Mouse (Mus musculus) hematopoietic stem cell, adult 5-6 weeks (primary cell): ENCODE results near the gene Nfe2l2. TPM values are rescaled to one million over a fixed set of nuclear protein-coding genes. Genes with fewer than 3 reads are reported as not detected.

Experiments used
- ATAC-seq, 2 experiments: fragments of 125-278 bp in 1 of 2; replicated peaks in 1 of 2; 2 replicates each; pipeline ENCODE4 v1.8.0; 2016 to 2017; ENCODE audit warnings: inconsistent platforms in 2 of 2, mild to moderate bottlenecking in 2 of 2, moderate number of reproducible peaks in 2 of 2, low read depth in 1 of 2, moderate TSS enrichment in 1 of 2; ENCODE audit not compliant: low FRiP score in 2 of 2, poor library complexity in 2 of 2, severe bottlenecking in 2 of 2, insufficient read depth in 1 of 2, low TSS enrichment in 1 of 2
- total RNA-seq: library from RNA; stranded (forward); fragments of 172-1452, 232-1000 nt; gene quantifications from 2 replicates; pipeline ENCODE4 v1.2.3, GENCODE M21; 2017

The Nfe2l2 gene
- total RNA-seq = 79.5 and 81.9 TPM in 2 replicates

GRCm38 (mm10) chr2:75704234-75705161, at the start of gene Nfe2l2:
Gene Nfe2l2 (minus strand): TSS chr2:75704641.
- peak; percentile 81 to 85 for ATAC-seq

GRCm38 (mm10) chr2:75752306-75753175, 48.1 kb upstream of the Nfe2l2 start:
- ATAC-seq = no peak

GRCm38 (mm10) chr2:75751896-75752295, 47.5 kb upstream of the Nfe2l2 start:
- no peak for ATAC-seq

GRCm38 (mm10) chr2:75750869-75751268, 46.4 kb upstream of the Nfe2l2 start:
- no peak for ATAC-seq

GRCm38 (mm10) chr2:75750043-75750718, 45.7 kb upstream of the Nfe2l2 start:
- ATAC-seq = no peak

- no peak for ATAC-seq
Measured at GRCm38 (mm10) chr2:75748841-75749240, 44.4 kb upstream of the Nfe2l2 start.

GRCm38 (mm10) chr2:75737006-75737503, 32.6 kb upstream of the Nfe2l2 start:
- ATAC-seq = peak; percentile 63 to 65; a peak in 3 of 4 replicates

GRCm38 (mm10) chr2:75734196-75734865, 29.9 kb upstream of the Nfe2l2 start:
- ATAC-seq = no peak

- no peak for ATAC-seq
Measured at GRCm38 (mm10) chr2:75733177-75733576, 28.7 kb upstream of the Nfe2l2 start.

GRCm38 (mm10) chr2:75731929-75732328, 27.5 kb upstream of the Nfe2l2 start:
- ATAC-seq = no peak

GRCm38 (mm10) chr2:75731233-75731651, 26.8 kb upstream of the Nfe2l2 start:
- peak; percentile 57 to 82 for ATAC-seq

GRCm38 (mm10) chr2:75730052-75730451, 25.6 kb upstream of the Nfe2l2 start:
- ATAC-seq = no peak

- no peak for ATAC-seq
Measured at GRCm38 (mm10) chr2:75724863-75725445, 20.5 kb upstream of the Nfe2l2 start.

GRCm38 (mm10) chr2:75723481-75723880, 19.0 kb upstream of the Nfe2l2 start:
- ATAC-seq = no peak

- ATAC-seq = no peak
Measured at GRCm38 (mm10) chr2:75722893-75723292, 18.5 kb upstream of the Nfe2l2 start.

- ATAC-seq = peak in 1 of 2 experiments; percentile 42; a peak in 1 of 4 replicates
Measured at GRCm38 (mm10) chr2:75720236-75721027, 16.0 kb upstream of the Nfe2l2 start.
